Mouse (Mus musculus) right cerebral cortex, adult 2 months (tissue): ENCODE measurements at regions not wholly inside any gene's neighbourhood (a gene's known extent, or its start where the extent isn't known, plus 50 kb on each side); places are given as distances from the start of the nearest gene placed in this dataset.
A peak's percentile ranks its signal among the peaks of the same experiment; 100 is the strongest.
"Not testable (repeated sequence)": the region's sequence is repeated elsewhere in the genome, so short reads cannot be mapped to it uniquely, and the experiment has no call there.

Source experiments
- DNase-seq, 2 experiments: peaks; one replicate each; pipeline ENCODE4 v3.0.0; 2021 to 2022; ENCODE audit warnings: low spot score in 2 of 2

DNA sequence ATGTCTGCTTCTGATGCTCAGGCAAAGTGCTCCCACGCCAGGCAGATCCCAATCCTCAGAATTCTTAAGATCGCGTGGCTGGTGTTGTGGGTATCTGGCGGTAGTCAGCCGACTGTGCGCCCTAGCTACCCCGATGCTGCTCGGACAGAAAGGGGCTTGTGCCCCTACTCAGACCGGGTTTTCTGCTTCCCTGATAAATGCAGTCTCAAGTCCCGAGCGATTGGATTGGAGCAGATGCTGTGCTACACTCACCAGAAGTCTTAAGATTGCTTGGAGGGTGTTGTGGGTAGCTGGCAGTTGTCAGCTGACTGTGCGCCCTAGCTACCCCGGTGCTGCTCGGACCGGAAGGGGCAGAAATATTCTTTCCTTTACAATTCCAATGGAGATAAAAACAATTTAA lies 99.3 kb downstream of the Gm7489 start:
- DNase-seq = not testable (repeated sequence)

DNA sequence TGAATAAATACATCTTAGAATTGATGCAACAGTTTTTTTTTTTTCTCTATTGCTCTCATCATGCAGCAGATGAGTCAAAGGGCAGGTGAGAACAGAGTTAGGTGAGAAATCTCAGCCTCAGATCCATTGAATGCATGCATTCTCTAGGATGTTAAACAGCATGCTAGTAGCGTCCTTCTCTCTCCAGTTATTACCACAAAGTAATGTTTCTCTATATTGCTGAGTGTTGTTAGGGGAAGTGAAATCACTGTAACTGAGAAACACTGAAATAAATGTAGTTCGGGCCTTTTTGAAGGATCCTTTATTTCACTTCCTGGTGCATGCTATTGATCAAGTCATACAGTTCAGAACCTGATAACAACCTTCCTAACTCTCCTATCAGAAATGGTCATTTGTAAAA lies 105.2 kb downstream of the Gm7489 start:
- no peak for DNase-seq

DNA sequence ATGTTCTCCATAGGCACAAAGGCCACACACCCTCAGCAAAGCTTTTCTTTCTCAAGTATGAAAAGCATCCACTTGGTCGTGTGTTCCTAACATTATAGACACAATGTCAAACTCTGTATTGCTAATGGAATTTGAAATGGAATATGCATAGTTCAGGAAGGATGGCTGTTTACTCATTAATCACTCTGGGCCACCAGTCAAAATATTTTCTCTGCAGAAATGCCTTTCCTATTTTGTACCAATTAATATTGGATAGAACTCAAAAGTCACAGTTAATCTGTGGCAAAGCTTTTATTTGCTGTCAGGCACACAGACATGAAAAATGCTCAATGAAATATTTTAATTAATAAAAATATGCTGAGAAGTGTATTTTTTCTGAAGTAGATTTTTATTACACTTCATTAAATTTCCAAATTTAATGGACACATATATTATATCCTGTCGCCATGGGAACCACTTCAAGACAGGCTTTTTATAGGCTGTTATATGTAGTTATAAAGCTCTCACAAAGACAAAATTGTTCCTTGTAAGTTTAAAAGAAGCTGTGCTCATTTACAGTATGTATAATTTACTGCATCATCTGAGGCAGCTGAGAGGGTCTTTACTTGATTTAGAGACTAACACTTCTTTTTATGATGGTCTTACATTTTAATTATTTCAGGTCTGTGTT lies 110.6 kb downstream of the Gm7489 start:
- DNase-seq = no peak

DNA sequence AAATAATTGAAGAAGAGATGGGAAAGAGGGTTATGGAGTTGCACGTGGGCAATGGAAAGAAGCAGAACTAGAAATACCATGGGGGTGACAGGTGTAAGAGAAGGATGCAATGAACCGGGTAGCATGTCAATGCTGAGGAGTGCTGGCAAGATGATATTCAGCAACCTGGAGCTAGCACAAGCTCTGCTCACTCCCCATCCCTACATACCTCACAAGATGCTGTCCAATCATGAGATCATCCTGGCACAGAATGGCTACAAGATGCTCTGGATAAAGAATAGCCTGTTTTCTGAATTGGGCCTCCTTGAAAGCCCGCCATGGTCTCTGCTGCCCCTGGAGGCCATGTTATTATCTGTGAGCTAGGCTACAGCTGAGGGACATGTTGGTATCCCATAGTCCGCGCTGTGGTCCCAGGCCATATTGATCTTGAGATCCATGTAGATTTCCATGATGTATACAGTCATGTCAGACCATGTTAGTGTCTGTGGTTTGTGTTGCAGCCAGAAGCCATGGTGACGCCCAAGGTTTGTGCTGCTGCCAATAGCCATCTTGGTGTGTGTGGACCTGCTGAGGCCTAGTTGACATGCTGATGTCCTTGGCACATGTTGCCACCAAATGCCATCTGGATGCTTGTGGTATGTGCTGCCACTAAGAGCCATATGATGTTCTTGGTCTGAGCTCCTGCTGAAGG lies 114.0 kb downstream of the Gm7489 start:
- DNase-seq = no peak

DNA sequence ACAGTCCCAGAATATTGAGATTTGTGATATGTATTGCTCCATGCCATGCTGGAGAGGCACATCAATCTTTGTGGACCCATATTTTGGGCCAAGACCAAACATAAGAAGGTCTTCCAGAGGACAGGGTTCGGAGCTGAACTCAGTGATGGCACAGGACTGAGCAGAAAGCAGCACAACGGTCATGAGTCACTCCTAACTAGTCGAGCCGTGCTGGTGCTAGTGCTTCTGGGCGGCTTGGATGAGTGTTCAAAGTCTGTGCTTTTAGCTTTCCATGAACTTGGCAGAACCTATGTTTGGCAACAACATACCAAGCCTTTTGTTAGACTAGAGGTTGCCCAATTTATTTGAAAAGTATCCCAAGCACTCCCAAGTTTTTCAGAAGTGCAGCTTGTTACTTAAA lies 149.1 kb downstream of the Gm7489 start:
- DNase-seq = no peak

DNA sequence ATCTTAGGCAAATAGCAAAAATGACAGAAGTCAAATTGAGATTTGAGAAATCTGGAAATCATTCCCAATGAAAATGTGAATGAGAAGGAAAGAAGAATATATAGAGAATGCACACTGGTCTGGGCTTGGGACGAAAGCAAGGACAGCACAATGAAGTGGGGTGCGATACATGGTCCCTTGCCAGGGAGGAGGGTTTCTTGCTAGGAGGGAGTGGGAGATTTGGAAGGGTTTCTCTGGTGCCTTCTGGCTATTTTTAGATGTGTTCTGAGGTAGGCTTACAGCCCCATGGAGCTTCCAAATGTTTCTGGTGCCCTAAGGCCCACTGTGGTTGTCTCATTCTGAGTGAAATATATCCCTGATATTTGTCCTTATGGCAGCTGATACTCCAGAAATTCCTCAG lies 166.0 kb downstream of the Gm7489 start:
- DNase-seq = no peak

DNA sequence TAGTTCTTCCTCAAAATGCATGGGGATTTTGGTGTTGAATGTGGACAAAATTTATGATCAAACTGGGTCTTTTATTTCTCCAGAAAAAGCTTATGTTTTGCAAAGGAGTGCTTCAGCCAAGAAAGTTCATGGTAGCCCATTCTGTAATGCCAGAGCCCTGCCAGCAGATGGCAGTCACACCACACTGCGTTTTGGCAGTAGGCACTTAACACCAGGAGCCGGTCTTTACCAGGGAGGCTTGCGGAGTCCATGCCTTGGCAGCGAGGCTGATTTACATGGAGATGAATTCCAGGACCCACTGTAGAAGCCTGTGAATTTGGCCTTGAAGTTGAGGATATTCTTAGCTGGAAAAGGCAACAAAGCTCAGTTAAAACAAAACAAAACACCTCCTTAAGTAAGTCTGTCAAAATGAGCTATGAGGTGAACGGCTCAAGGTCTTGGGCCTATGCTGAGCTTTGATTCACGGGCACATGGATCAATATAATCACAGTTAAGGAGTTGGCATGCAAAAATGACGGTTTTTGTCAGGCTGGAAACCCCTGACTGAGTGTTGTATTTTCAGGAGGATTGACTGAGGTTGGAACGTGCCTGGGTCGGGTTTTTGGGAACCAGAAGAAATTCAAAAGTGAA lies 185.4 kb downstream of the Gm7489 start:
- DNase-seq = peak; percentile 63 to 67

DNA sequence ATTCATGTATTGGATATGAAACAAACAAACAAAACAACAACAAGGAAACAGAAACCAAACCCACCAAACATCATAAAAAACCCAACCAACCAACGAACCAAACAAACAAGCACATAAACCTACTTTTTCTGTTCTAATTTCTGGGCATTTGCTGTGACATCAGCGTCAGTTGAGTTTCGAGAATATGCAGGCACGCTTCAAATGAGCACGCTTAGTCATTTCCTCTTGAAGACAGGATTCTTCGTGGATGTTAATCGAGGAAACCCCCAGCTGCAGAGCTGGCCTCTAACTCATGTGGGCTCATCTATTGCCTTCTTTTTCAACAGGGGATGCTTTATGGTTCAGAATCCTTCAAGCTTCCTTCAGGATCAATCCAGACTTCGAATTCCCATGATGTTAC lies 187.0 kb downstream of the Gm7489 start:
- DNase-seq = no peak

DNA sequence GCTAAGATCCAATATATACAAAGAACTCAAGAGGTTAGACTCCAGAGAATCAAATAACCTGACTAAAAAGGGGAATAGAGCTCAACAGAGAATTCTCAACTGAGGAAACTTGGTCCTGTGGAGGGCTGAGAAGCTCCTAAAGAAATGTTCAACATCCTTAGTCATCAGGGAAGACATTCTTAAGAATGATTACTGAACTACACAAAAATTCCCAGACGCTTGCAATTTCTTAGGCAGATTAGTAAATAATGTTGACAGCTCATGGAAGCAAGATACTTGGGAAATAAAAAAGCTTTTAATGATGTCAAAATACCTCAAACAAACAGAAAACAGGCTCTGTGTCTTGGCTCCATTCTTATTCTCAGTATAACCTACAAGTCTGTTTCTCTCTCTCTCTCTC lies 206.6 kb downstream of the Gm7489 start:
- no peak for DNase-seq

DNA sequence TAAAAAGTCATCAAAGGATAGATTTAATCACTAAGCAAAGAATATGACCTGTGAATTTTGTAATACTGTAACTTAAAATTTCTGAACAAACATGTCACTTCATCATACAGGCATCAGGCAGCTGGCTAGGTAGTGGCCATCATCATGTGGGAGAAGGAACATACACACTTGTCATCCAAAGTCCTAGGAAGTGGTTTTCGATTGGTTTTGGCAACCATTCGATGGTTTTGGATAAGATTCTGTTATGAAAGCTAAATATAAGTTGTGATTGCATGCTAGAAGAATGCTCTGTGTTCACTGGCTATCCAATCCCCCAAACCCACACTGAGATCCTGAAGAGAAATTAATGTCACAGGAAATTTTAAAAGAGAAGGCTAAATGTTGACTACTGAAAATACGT lies 207.7 kb downstream of the Gm7489 start:
- no peak for DNase-seq

DNA sequence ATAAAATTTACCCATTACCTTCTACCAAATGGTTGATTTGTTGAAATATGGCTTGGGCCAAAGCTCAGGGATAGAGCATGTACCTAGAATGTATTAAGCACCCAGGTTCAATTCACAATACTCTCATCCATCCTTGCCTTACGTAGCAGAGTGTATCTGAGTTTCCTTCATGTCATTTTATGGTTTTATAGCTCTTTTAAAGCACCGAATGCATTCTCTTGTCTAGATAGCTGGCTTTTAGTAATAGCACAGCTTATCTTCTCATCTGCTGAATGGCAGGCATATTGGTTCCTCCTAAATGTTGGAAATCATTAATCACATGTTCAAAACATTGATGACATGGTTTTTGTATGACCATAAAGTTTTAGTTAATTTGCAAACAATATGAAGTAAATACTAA lies 212.8 kb downstream of the Gm7489 start:
- DNase-seq = no peak

DNA sequence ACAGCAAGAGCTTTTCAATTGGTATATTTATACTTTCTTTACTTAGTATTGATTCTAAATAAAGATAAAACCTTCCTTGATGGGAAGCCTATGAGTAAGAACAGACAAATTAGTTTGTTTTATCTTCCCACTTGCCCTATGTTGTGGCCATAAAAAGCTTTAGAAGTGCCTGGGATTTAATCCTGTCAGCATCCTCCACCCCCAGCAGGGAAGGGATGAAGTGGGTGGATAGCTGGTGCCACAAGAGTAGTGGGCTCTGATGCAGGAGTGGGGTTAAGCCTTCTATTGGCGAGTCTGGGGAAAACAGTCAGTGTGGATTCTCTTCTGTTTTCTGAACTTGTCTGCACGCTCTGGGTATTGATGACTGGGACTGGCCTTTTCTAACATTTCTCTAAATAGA lies 227.7 kb downstream of the Gm7489 start:
- peak; percentile 6 to 12 for DNase-seq

DNA sequence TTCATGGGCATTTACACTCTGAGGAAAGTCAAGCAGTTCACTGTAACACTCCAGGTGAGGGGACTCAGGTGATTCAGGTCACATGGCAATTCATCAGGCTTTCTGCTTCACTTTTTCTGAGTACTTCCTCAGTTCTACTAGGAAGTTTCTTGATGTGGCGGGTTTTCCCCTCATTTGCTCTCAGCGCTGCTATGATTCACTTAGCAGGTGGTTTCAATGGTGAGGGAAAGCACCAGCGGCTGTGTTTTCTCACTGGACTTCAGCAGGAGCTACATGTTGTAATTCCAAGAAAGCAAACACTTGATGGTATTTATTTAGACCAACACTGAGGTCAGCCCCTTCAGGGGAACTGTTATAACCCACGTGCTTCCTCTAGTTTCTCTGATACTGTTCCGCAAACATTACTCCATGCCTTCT lies 229.4 kb downstream of the Gm7489 start:
- no peak for DNase-seq

DNA sequence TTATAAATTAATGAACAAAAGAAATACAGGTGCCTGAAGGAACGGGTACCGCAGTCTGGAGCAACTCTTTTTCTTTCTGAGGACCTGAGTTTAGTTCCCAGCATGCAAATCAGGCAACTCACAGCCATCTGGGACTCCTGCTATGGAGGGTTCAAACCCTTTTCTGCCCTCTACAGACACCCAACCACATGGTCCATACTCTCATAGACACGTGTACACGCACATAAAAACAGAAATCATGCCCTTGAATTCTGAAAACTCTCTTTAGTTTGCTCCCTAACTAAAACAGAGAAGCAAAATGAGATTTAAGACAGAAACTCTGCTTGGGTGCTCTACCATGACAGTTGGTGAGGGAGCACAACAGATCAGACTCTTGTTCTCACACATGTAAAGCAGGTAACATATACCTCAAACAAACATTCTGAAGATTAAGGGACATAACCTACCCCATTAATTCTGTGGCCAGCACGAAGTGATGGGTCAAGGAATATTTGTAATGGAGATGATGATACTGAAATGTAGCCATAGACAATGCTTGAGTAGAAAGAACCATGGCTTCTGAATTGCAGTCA lies 233.3 kb downstream of the Gm7489 start:
- no peak for DNase-seq

DNA sequence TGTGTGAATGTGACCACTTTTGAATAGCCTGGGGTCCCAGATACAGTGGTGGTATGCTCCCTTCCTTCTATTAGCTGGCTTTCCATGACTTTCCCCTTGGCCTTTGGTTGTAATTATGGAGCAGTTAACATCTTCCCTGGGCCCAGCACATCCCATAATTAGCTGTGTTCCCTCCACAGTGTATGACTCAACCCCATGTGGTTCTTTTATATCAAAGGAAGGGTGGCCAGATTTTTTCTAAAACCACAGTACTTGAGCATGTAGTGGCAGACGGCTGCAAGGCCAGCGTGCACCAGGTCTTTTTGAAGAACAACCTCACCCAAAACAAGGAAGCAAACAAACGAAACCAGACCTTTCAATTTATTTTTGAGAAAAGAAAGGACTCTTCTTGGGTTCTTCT lies 235.8 kb downstream of the Gm7489 start:
- DNase-seq = peak; percentile 5 to 8

DNA sequence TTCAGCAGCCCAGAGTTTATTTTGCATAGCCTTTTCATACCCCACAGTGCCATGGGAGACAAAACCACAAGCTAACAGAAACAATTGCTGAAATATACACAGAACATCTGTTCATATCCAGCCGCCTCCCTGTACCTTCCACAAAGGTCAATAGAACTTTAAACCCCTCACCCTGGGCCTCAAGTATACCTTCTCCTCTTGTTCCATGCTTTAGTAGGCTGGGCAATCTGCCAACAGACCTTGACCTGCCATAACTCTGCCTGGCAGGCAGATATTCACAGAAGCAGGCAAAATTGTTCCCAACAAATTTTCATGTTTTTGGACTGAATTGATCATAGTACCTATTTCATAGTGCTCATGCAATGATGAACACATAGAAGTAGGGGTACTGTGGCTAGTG lies 279.6 kb downstream of the Gm7489 start:
- DNase-seq = no peak

DNA sequence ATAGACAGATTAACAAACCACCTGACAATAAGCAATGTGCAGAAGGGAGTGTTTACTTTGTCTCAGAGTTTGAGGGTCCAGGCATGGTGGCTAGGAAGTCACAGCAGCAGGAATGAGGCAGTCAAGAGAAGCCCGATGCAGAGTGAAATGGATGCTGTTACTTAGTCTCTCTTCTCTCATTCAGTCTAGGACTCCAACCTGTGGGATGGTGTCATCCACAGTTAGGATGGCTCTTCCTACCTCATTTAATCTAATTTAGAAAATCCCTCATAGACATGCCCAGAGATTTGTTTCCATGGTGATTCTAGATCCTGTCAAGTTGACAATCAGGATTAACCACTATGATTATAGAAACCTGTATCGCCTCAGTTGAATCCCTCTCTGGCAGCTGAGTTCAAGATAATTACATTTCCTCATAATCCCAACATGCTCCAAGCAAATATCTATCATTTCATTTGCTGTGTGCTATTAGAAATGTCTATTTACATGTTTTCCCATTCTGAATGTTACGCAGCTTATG lies 283.2 kb downstream of the Gm7489 start:
- no peak for DNase-seq

DNA sequence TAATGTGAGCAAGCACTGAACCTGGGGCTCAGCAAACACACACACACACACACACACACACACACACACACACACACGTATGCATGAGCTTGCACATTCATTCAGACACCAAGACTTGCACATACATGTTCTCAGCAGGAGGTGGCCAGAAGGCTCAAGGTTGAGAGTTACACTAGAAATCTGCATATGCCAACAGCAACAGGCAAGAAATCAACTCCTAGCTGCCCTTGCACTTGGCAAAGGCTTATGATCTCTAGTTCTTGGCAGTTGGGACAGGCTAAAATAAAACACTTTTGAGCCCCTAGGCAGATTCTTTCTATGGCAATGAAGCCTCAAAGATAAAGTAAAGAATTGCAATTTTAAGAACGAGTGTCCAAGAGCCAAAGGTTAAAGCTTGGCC lies 292.5 kb downstream of the Gm7489 start:
- DNase-seq = no peak

DNA sequence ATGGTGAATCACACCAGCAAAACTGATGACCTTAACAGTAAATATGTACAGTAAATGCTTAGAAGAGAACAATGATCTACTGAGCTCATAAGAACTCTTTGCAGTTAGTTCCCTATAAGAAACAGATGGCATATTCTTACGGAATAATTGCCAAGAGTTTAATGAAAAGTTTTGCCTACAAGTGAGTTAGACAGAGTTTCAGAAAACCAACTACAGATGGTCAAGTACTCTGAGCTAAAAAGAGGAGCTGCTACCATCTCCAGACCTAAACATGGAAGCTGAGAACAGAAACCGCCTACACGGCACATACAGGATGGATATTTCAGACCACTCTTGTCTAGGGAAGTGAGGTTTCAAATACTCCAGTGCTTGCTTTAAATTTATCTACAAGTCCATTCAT lies 293.1 kb downstream of the Gm7489 start:
- peak; percentile 11 to 14 for DNase-seq
